Mouse (Mus musculus) megakaryocyte, embryonic 14.5 days (primary cell): Measurements from ENCODE around the gene Enpep. TPM values are rescaled to one million over a fixed set of nuclear protein-coding genes. Genes with fewer than 3 reads are reported as not detected.

Experiments used
- H3K27me3 ChIP-seq: replicated peaks from 2 replicates; pipeline ENCODE3; 2012; ENCODE audit warnings: inconsistent platforms
- H3K36me3 ChIP-seq: replicated peaks from 2 replicates; pipeline ENCODE3; 2012; ENCODE audit warnings: low read length, inconsistent platforms, mixed read lengths
- H3K4me1 ChIP-seq: 2 replicates; pipeline ENCODE4 v1.6.1; 2012; ENCODE audit warnings: inconsistent platforms
- H3K4me3 ChIP-seq: replicated peaks from 2 replicates; pipeline ENCODE3; 2012; ENCODE audit warnings: moderate library complexity, mild to moderate bottlenecking, inconsistent platforms
- H3K9me3 ChIP-seq: 2 replicates; pipeline ENCODE4 v1.6.1; 2012; ENCODE audit warnings: inconsistent platforms
- FLI1 ChIP-seq: IDR thresholded peaks from 2 replicates; pipeline ENCODE4 v1.6.1; 2012; ENCODE audit warnings: low read length, inconsistent platforms, mixed read lengths
- GATA1 ChIP-seq: IDR thresholded peaks from 3 replicates; pipeline ENCODE4 v1.6.1; 2012; ENCODE audit warnings: mixed read lengths, low read length, inconsistent platforms, borderline replicate concordance
- polyA plus RNA-seq: library from polyadenylated mRNA; stranded (reverse); fragments of >175 nt; gene quantifications from 2 replicates; pipeline ENCODE4 v1.2.3, GENCODE M21; 2012; ENCODE audit warnings: low replicate concordance; ENCODE audit not compliant: insufficient read depth

Enpep gene
- polyA plus RNA-seq, 1 experiment, result not detected

DNA sequence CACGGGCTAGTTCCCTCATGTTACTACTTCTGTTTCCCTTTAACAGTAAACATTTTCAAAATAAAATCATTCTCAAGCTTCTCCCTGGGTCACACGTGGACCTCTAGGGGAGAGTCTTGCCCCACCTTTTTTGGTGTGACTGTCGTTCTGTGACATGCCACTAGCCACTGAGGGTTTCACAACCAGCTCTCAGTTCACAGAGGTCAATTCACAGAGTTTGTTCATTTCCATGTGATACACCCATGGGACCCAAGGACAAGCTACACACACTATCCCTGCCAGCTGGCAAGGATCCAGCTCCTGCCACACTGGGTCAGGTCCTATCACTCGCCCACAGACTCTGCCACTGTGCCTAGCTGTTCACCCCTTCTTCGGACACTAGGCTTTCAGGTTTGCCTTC is 35.5 kb downstream of the Enpep start:
- H3K4me3 ChIP-seq, result no peak overlapping the region
- H3K9me3 ChIP-seq, result no peaks in the 10 kb centered on the region
- no peak for TF ChIP-seq GATA1
- H3K36me3 ChIP-seq, result no peaks in the 10 kb centered on the region
- H3K4me1 ChIP-seq, result no peaks in the 10 kb centered on the region
- H3K27me3 ChIP-seq, result no peaks in the 10 kb centered on the region

DNA sequence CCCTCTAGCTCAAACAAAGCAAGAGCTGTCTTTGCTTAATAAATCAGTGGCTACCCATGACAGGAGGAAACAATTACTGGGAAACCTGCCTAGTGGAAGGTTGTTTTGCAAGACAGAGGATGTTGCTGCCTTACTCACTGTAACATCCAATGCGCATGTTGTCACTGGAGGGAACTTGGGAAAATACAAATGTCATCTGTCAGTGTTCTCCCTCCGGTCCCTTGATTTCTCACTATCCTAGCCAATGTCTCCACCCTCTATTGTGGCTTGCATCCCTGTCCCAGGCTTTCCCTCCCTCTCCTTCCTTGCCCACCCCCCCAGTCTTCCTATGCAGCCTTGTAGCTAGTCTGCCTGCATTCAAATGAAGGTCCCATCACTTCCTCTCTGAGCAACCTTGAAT is 36.6 kb downstream of the Enpep start:
- H3K4me3 ChIP-seq, result no peak overlapping the region
- no peaks in the 10 kb centered on the region for H3K36me3 ChIP-seq
- H3K27me3 ChIP-seq, result no peaks in the 10 kb centered on the region
- H3K9me3 ChIP-seq, result no peaks in the 10 kb centered on the region
- no peak for TF ChIP-seq GATA1
- no peaks in the 10 kb centered on the region for H3K4me1 ChIP-seq

DNA sequence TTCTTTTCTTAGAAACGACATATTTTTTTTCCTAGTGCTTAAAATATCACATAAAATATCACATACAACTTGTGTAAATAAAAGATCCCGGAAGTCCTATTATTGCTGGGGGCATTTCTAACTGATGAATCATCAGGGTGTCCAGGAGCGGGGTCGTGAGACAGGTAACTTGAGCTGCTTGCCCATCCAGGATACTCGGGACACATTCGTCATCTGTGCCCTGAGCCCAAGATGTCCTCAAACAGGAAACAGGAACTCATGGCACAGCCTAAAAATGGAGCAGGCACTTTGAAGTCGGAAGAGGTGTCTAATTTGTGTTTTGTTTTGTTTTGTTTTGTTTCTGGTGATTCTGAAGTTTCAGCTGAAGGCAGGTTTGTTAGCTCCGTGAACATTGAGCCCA is 43.0 kb downstream of the Enpep start:
- Histone ChIP-seq H3K4me3 (no peak overlapping the region), H3K9me3 (peaks cover 4% of the 10 kb centered on the region; the same call in 1 of the 2 replicates), H3K27me3 (no peaks in the 10 kb centered on the region), H3K4me1 (no peaks in the 10 kb centered on the region), H3K36me3 (no peaks in the 10 kb centered on the region)
- TF ChIP-seq FLI1 (no peak), GATA1 (no peak)

DNA sequence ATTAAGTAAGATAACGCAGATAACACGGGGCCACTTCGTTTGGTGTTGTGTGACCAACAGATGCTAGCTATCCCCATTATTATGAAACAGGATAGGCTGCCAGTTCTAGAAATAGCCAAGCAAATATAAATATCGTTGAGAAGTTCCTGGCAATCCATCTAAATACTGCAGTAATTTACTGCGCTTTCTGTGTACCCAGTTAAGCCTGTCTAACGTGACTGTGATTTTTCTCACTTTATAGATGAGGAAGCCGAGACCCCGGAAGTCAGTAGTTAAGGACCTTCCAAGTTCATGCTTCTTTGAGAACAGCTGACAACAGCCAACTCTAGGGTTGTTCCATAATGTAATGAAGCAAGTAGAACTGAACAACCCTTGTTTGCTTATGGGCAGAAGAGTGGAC is 45.4 kb downstream of the Enpep start:
- TF ChIP-seq FLI1 (no peak), GATA1 (no peak)
- Histone ChIP-seq H3K4me3 (no peak overlapping the region), H3K4me1 (no peaks in the 10 kb centered on the region), H3K36me3 (no peaks in the 10 kb centered on the region), H3K27me3 (no peaks in the 10 kb centered on the region), H3K9me3 (peaks cover 4% of the 10 kb centered on the region; the same call in 1 of the 2 replicates)

DNA sequence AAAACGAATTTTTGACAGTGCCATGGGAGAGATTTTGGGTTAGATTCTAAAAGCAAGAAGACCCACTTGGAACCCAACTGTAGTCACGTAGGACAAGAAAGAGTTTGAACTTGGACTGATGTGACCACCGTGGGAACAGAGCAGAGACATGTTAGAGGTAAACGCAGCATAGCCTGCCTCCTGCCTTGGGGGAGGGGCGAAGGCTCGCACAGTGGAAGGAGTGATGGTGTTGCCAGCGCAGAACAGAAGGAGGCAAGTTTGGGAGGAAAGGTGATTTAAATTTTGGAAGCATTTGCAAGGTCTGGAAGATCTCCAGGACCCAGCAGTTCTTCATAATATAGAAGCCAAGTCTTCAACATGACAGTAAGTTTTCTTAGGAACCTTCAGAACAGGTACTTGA is 46.1 kb downstream of the Enpep start:
- Histone ChIP-seq H3K4me3 (no peak overlapping the region), H3K27me3 (no peaks in the 10 kb centered on the region), H3K4me1 (no peaks in the 10 kb centered on the region), H3K36me3 (no peaks in the 10 kb centered on the region), H3K9me3 (peaks cover 4% of the 10 kb centered on the region; the same call in 1 of the 2 replicates)
- TF ChIP-seq GATA1, result no peak
- no peak for TF ChIP-seq FLI1

DNA sequence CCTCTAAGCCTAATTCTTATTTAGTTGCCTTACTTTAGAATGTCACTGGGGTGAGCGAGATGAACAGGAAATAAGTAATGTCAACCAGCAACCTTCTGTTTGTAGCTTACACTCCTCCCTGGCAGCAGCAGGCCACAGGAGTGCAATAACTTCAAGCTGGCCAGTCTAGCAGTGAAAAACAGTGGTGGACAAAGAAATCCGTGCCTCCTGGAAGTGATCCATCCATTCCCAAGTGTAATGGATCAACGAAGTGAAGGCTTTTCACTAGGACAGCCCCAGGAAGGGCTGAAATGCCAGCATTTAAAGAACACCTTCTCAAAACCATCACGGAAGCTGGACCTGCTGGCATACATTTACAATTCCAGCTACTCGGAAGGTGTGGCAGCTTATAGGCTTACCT is 48.2 kb downstream of the Enpep start:
- H3K36me3 ChIP-seq, result no peaks in the 10 kb centered on the region
- no peaks in the 10 kb centered on the region for H3K27me3 ChIP-seq
- no peaks in the 10 kb centered on the region for H3K4me1 ChIP-seq
- H3K4me3 ChIP-seq, result no peak overlapping the region
- no peak for TF ChIP-seq FLI1
- no peak for TF ChIP-seq GATA1
- H3K9me3 ChIP-seq, result peaks cover 4% of the 10 kb centered on the region; the same call in 1 of the 2 replicates

DNA sequence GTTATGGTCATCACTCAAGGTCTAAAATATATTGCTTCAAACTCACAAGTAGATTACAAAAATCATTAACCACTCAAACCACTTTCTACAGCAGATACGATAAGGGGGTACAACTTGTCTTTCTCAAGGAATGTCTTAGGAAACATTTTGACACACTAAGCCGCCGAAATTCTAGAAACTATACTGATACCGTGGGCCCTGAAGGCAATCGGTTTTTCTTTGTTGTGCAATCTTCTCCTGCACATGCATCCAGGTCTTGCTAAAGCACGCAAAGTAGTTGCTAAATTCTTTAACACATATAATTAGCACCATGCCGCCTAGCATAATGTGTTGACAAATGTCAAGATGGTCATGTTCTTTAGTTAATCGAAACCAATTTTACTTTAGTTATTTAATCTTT is 53.1 kb downstream of the Enpep start:
- Histone ChIP-seq H3K36me3 (no peaks in the 10 kb centered on the region), H3K9me3 (no peaks in the 10 kb centered on the region), H3K4me1 (no peaks in the 10 kb centered on the region), H3K4me3 (no peak overlapping the region), H3K27me3 (no peaks in the 10 kb centered on the region)
- TF ChIP-seq FLI1 (no peak), GATA1 (no peak)

DNA sequence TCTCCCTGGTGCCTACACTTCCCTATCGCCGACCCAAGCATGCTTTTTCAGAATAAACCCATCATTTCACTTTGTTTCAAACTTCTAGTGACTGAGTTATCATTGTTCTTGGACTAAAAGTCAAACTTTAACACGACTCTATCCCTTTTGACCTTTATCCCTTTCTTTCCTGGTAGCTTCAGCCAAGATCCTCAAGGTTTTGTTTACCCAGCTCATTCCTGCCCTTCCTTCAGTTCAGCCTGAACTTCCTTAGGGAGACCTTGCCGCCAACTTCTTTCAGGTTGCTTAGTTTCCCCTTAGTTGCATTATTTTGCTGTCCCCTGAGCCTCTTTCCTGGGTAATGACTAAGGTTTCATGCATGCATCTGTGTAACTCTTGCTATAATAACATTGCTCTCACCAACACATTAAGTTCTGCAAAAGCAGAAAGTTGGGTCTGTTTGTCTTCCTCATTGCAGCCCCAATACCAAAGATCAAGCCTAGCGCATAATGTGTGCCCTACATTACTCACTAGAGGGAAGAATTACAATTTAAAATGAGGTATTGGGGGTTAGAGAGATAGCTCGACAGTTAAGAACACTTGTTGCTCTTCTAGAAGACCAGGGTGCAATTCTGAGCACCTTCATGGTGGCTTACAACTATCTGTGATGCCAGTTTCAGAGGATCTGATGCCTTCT is 59.2 kb downstream of the Enpep start:
- H3K27me3 ChIP-seq, result no peaks in the 10 kb centered on the region
- H3K4me1 ChIP-seq, result peaks cover 3% of the 10 kb centered on the region; the same call in 1 of the 2 replicates
- no peak for TF ChIP-seq GATA1
- no peak for TF ChIP-seq FLI1
- H3K36me3 ChIP-seq, result no peaks in the 10 kb centered on the region
- no peak overlapping the region for H3K4me3 ChIP-seq
- peaks cover 4% of the 10 kb centered on the region; the same call in 1 of the 2 replicates for H3K9me3 ChIP-seq

DNA sequence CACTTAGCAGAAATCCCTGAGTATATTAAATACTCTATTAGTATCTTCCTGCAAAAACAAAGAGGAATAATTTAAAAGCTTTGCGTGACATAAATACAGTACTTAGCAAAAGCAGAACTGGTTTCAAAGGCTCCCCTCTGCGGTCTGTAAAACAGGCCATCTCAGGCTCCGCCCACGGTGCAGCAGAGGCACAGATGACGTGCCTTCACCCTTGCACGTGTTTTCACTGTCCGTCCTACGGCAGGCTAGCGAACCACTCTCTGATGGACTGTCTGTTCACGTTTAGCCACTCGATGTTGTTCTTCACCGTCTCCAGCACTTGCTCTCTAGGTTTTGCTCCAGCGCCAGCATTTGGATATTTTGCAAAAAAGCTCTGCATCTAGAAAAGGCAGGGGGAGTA is 62.5 kb downstream of the Enpep start:
- H3K4me1 ChIP-seq, result peaks cover 3% of the 10 kb centered on the region; the same call in 1 of the 2 replicates
- H3K9me3 ChIP-seq, result peaks cover 10% of the 10 kb centered on the region; the same call in 1 of the 2 replicates
- no peaks in the 10 kb centered on the region for H3K27me3 ChIP-seq
- TF ChIP-seq FLI1 (no peak), GATA1 (no peak)
- no peaks in the 10 kb centered on the region for H3K36me3 ChIP-seq
- peak overlapping the region; percentile 82 for H3K4me3 ChIP-seq

DNA sequence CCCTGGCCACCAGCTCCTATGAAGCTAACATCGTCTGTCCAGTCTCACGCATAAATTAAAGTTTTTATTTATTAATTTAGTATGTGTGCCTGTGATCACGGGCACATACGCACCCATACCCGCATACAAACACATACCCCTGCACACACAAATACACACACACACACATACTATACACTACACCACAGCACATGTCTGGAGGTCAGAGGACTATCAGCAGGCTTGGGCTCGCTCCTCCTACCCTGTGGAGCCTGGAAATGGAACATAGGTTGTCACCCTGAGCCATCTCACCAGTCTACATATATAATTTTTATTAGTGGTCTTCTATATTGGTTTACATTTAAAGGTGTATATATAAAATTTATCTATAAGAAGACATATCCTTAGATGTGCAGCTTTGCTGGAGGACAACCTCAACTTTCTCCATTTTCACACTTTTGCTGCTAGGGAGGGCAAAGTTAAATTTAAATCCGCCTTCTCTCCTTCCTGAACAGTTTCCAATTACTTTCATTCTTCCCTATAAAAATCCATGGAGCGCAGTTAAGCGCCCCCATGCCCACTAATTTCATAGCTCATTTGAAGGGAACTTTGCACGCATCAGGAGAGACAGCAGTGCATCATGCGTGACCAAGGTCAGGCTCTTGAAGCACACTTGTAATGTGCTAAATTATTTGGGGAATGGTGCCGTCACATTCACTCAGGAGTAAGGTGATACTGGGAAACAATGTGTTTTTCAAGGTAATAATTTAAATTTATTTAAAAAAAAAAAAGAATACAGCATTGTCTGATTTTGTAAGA is 63.4 kb downstream of the Enpep start:
- Histone ChIP-seq H3K36me3 (no peaks in the 10 kb centered on the region), H3K4me3 (no peak overlapping the region), H3K9me3 (peaks cover 10% of the 10 kb centered on the region; the same call in 1 of the 2 replicates), H3K4me1 (peaks cover 3% of the 10 kb centered on the region; the same call in 1 of the 2 replicates), H3K27me3 (no peaks in the 10 kb centered on the region)
- TF ChIP-seq GATA1, result no peak
- TF ChIP-seq FLI1, result no peak
